Mouse (Mus musculus) spleen, adult 2 months (tissue): ENCODE results near the gene Neb. TPM values are rescaled to one million over a fixed set of nuclear protein-coding genes. Genes with fewer than 3 reads are reported as not detected.

Source experiments
- DNase-seq, 2 experiments: peaks; one replicate each; pipeline versions ENCODE4 v3.0.0 to v3.0.0-alpha.2; 2012 to 2021; ENCODE audit warnings: low spot score in 2 of 2, low read depth in 1 of 2
- H3K27ac ChIP-seq: fragments of 200-500 bp; 2 replicates; pipeline ENCODE4 v1.5.1; 2012; ENCODE audit warnings: low read length, inconsistent platforms; ENCODE audit not compliant: insufficient read depth
- H3K27me3 ChIP-seq: fragments of 200-500 bp; 2 replicates; pipeline ENCODE4 v1.6.1; 2012; ENCODE audit warnings: mild to moderate bottlenecking, moderate library complexity, low read length, inconsistent platforms; ENCODE audit not compliant: control insufficient read depth, insufficient read depth
- H3K36me3 ChIP-seq: fragments of 200-500 bp; 2 replicates; pipeline ENCODE4 v1.6.1; 2012; ENCODE audit warnings: mild to moderate bottlenecking, low read length, inconsistent platforms; ENCODE audit not compliant: control insufficient read depth, insufficient read depth
- H3K4me1 ChIP-seq: fragments of 200-500 bp; 2 replicates; pipeline ENCODE4 v1.6.1; 2011; ENCODE audit warnings: inconsistent platforms; ENCODE audit not compliant: control insufficient read depth, insufficient read depth, insufficient read length
- H3K4me3 ChIP-seq: fragments of 200-500 bp; 2 replicates; pipeline ENCODE4 v1.5.1; 2011; ENCODE audit warnings: mild to moderate bottlenecking, inconsistent platforms; ENCODE audit not compliant: insufficient read depth, insufficient read length; ENCODE audit errors: extremely low read depth
- CTCF ChIP-seq: fragments of 200-500 bp; IDR thresholded peaks from 2 replicates; pipeline ENCODE4 v1.5.1; 2011; ENCODE audit warnings: mild to moderate bottlenecking, inconsistent platforms; ENCODE audit not compliant: insufficient read depth, insufficient read length, insufficient replicate concordance; ENCODE audit errors: extremely low read depth
- POLR2A ChIP-seq: fragments of 200-500 bp; IDR thresholded peaks from 2 replicates; pipeline ENCODE4 v1.6.1; 2011; ENCODE audit warnings: low read depth, low read length, inconsistent platforms
- WGBS: fragments of 180-500 bp; shearing (Covaris S2); methylation state at CpG from one replicate; pipeline ENCODE4 v1.1.7; 2018; 5-methylcytosine and 5-hydroxymethylcytosine counted together
- polyA plus RNA-seq: library from polyadenylated mRNA; depleted of rRNA; stranded (reverse); fragments of >200 nt; gene quantifications from 2 replicates; pipeline ENCODE4 v1.2.3, GENCODE M21; 2012

The Neb gene
- polyA plus RNA-seq, 1 experiment: 0.44 TPM

DNA sequence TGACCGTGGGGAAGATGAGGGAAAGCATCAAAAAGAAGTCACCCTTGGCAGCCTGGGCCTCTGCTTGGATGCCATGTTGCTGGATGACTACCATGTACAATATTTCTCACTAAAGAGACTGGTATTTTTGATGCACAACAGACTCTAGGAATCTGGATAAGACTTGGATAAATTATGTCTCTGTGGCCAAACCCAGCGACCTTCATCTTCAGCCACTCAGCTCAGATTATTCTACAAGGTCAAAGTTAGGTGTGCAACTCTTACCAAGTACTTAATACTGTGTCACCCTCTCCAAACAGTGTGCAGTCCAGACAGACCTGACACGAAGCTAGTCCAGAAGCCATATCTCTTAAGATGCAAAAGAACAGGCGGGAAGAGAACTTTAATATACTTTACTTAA lies 60.8 kb downstream of the Neb start:
- no peak for DNase-seq
- Histone ChIP-seq H3K36me3 (no peaks in the 10 kb centered on the region), H3K27ac (no peak overlapping the region), H3K27me3 (no peaks in the 10 kb centered on the region), H3K4me3 (no peak overlapping the region), H3K4me1 (peaks cover 9% of the 10 kb centered on the region)
- no peak for TF ChIP-seq POLR2A
- no peak for TF ChIP-seq CTCF
- WGBS: 88% methylated on average over 4 of the region's 4 CpGs

DNA sequence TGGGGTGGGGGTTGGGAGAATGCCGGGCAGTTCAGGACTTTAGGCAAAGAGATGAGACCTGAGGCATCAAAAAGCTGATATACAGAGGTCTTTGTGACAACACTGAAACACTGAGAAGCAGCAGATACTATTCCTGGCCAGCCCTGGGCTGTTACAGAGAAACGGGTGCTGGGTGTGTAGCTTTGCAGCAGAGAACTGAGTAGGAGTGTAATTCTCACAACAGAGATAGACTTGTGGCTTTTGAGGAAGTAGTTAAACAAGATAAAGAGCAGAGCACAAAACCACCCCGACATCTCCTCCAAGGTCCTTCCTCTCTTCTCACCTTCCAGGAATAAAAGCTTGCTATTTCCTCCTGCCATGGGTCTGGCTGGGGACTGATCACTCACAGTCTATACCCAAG lies 62.5 kb downstream of the Neb start:
- Histone ChIP-seq H3K36me3 (no peaks in the 10 kb centered on the region), H3K4me1 (peaks cover 9% of the 10 kb centered on the region), H3K27ac (no peak overlapping the region), H3K4me3 (no peak overlapping the region), H3K27me3 (no peaks in the 10 kb centered on the region)
- no peak for TF ChIP-seq CTCF
- no peak for TF ChIP-seq POLR2A
- WGBS: 14% methylated on average over 3 of the region's 3 CpGs
- no peak for DNase-seq

DNA sequence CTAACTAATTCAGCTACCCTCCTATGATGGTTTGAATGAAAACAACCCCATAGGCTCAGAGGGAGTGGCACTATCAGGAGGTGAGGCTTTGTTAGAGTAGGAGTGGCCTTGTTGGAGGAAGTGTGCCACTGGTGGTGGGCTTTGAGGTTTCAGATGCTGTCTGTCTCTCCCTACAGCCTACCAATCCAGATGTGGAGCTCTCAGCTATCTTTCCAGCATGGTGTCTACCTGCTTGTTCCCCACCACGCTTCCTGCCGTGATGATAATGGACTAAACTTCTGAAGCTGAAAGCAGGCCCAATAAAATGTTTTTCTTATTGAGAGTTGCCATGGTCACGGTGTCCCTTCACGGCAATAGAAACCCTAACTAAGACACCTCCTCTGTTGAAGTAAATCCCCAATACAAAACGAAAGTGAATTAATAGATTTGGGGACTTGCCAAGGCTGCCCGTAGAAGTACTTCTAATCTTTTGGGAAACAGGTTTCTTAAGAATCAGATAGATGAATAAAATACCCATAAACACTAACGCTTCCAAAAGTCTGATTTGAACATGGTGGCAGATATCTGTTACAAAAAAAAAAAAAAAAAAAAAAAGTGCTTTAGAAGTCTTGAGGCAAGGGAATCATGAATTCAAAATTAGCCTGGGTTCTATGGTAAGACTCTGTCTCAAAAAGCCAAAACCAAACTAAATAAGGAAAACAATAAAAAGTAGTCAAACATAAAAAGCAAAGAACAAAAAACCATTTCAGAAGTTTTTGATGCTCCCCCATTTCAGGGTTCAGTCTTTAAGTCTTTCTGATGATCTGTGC lies 63.1 kb downstream of the Neb start:
- Histone ChIP-seq H3K4me3 (0 out of 2 replicates have a peak overlapping the region, but pooled peaks have one; percentile 0), H3K27me3 (no peaks in the 10 kb centered on the region), H3K36me3 (no peaks in the 10 kb centered on the region), H3K4me1 (peaks cover 9% of the 10 kb centered on the region), H3K27ac (0 out of 2 replicates have a peak overlapping the region, but pooled peaks have one; percentile 22)
- WGBS: 48% methylated on average over 7 of the region's 7 CpGs
- no peak for TF ChIP-seq CTCF
- TF ChIP-seq POLR2A: no peak
- DNase-seq: peak in 1 of 2 experiments; percentile 19

DNA sequence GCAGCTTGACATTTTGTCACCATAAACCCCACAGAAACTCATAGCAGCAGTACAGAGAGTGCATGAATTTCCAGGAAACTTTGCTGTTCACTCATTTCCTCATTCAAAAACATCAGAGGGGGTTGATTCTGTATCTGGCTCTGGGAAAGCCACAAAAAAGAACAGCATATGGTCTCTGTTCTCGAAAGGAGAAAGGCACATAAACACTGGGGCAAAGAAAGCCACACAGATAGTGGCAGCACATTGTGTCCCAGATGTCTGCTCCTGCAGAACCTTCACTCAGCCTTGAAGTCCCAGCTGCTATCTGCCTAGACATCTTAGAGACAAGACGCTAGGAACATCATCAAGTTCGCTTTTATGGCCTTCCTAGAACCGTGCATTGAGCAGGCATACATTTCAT lies 67.5 kb downstream of the Neb start:
- Histone ChIP-seq H3K4me3 (no peak overlapping the region), H3K36me3 (no peaks in the 10 kb centered on the region), H3K27ac (no peak overlapping the region), H3K27me3 (no peaks in the 10 kb centered on the region), H3K4me1 (peaks cover 5% of the 10 kb centered on the region)
- WGBS: 46% methylated on average over 4 of the region's 4 CpGs
- no peak for DNase-seq
- TF ChIP-seq CTCF (no peak), POLR2A (no peak)

DNA sequence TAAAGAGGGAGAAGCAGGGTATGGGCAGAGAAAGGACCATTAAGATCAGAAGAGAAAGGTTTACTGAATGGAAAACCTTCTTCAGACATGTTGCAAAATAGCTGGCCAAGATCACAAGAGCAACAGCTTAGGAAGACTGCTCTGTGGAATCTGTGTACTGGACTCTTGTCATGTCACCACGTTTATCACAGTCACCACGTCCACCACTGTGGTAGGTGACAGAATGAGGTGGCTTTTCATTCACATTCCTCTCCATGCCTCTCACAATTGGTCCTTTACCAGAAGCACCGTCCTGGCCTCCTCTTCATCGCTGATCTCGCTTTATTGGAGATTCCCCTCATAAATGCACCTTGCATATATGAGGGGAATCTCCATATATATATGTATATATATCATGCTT lies 71.6 kb downstream of the Neb start:
- Histone ChIP-seq H3K36me3 (no peaks in the 10 kb centered on the region), H3K27me3 (no peaks in the 10 kb centered on the region), H3K27ac (no peak overlapping the region), H3K4me3 (no peak overlapping the region), H3K4me1 (no peaks in the 10 kb centered on the region)
- DNase-seq: no peak
- WGBS: 87% methylated on average over 5 of the region's 5 CpGs
- TF ChIP-seq CTCF (no peak), POLR2A (no peak)

DNA sequence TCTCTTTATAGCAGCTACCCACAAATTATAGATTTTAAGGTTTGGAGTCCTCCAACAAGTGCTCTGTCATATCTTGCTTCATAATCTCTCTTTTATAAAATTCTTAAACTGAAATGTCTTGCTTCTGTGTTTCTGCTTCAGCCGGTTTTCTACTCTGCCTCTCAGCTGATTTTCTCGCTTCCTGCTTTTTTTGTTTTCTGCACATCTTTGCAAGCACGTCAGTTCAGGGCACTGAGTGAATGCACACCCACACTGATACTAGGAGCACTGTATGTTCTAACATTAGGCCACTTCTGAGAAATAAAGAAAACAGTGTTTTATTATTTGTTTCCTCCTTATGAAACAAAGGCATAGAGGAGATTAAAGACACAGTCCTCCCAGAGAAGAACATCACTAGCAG lies 73.7 kb downstream of the Neb start:
- H3K4me1 ChIP-seq: no peaks in the 10 kb centered on the region
- H3K36me3 ChIP-seq: no peaks in the 10 kb centered on the region
- DNase-seq: no peak
- no peak overlapping the region for H3K27ac ChIP-seq
- 34% methylated on average over 3 of the region's 3 CpGs for WGBS
- TF ChIP-seq CTCF: no peak
- TF ChIP-seq POLR2A: no peak
- H3K4me3 ChIP-seq: no peak overlapping the region
- no peaks in the 10 kb centered on the region for H3K27me3 ChIP-seq

DNA sequence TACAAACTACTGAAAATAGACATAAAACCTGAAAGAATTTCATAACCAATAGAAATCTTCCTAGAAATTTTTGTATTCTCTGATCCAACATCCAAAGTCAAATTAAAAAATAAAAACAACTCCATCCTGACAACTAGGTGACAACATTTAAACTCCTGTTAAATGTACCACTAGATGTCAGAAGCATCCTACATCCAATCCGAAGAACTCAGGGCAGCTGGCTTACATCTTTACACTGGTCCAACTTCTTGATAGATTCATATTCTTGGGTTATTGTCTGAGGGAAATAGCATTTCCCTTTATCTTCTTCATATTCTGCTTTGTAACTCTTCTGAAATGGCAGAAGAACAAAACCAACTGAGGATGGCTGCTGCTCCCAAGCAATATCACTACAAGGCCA lies 74.9 kb downstream of the Neb start:
- Histone ChIP-seq H3K27ac (no peak overlapping the region), H3K36me3 (no peaks in the 10 kb centered on the region), H3K4me3 (no peak overlapping the region), H3K4me1 (no peaks in the 10 kb centered on the region), H3K27me3 (no peaks in the 10 kb centered on the region)
- TF ChIP-seq POLR2A (no peak), CTCF (no peak)
- DNase-seq: no peak
- WGBS: 68% methylated on average over 1 of the region's 1 CpGs
